Mouse (Mus musculus) intestine, postnatal 0 days (tissue): ENCODE results near the gene Qtrt1. TPM values are rescaled to one million over a fixed set of nuclear protein-coding genes. Genes with fewer than 3 reads are reported as not detected.

Experiments
- ATAC-seq: fragments of 200-750 bp; cut with Nextera tagmentation; 2 replicates; pipeline ENCODE4 v1.8.0; 2017; ENCODE audit warnings: mild to moderate bottlenecking, moderate TSS enrichment, moderate library complexity
- H3K27ac ChIP-seq: fragments of 300-500 bp; sonication (generic); 2 replicates; pipeline ENCODE4 v1.5.1; 2014; ENCODE audit warnings: mild to moderate bottlenecking, low read depth, low read length, moderate library complexity
- H3K27me3 ChIP-seq: fragments of 300-500 bp; sonication (generic); replicated peaks from 2 replicates; pipeline ENCODE4 v1.6.1; 2014; ENCODE audit warnings: low read length, mixed read lengths; ENCODE audit not compliant: control insufficient read depth, insufficient read depth
- H3K36me3 ChIP-seq: fragments of 300-500 bp; sonication (generic); 2 replicates; pipeline ENCODE4 v1.6.1; 2014; ENCODE audit warnings: mild to moderate bottlenecking, moderate library complexity; ENCODE audit not compliant: control insufficient read depth, insufficient read depth
- H3K4me1 ChIP-seq: fragments of 300-500 bp; sonication (generic); replicated peaks from 2 replicates; pipeline ENCODE4 v1.6.1; 2014; ENCODE audit warnings: antibody characterized with exemption, low read length, mixed read lengths; ENCODE audit not compliant: control insufficient read depth, insufficient read depth
- H3K4me2 ChIP-seq: fragments of 300-500 bp; sonication (generic); replicated peaks from 2 replicates; pipeline ENCODE4 v1.6.1; 2014; ENCODE audit warnings: low read depth, mild to moderate bottlenecking, moderate library complexity
- H3K4me3 ChIP-seq: fragments of 300-500 bp; sonication (generic); 2 replicates; pipeline ENCODE4 v1.5.1; 2014; ENCODE audit warnings: low read depth, low read length
- H3K9ac ChIP-seq: fragments of 300-500 bp; sonication (generic); 2 replicates; pipeline ENCODE4 v1.6.1; 2014; ENCODE audit warnings: mild to moderate bottlenecking, low read depth, low read length
- H3K9me3 ChIP-seq: fragments of 300-500 bp; sonication (generic); 2 replicates; pipeline ENCODE4 v1.6.1; 2016; ENCODE audit warnings: mixed run types; ENCODE audit not compliant: control insufficient read depth
- CTCF ChIP-seq: sonication (generic); IDR thresholded peaks from 2 replicates; pipeline ENCODE4 v1.5.1; 2016; ENCODE audit warnings: low read depth, mild to moderate bottlenecking, control low read depth, antibody characterized with exemption, moderate library complexity
- WGBS: fragments of 180-500 bp; shearing (Covaris S2); extraction: QIAGEN DNeasy Blood & Tissue Kit; methylation state at CpG from one replicate; pipeline ENCODE4 v1.1.7; 2014; 5-methylcytosine and 5-hydroxymethylcytosine counted together
- polyA plus RNA-seq: library from polyadenylated mRNA; unstranded; fragments of >200 nt; fragmentation: Nextera tagmentation; extraction: Ambion mirVana; gene quantifications from 2 replicates; pipeline ENCODE4 v1.2.1, GENCODE M21; 2015

Qtrt1 gene
- polyA plus RNA-seq, 1 experiment from 2014 or later = 16.9 TPM

DNA sequence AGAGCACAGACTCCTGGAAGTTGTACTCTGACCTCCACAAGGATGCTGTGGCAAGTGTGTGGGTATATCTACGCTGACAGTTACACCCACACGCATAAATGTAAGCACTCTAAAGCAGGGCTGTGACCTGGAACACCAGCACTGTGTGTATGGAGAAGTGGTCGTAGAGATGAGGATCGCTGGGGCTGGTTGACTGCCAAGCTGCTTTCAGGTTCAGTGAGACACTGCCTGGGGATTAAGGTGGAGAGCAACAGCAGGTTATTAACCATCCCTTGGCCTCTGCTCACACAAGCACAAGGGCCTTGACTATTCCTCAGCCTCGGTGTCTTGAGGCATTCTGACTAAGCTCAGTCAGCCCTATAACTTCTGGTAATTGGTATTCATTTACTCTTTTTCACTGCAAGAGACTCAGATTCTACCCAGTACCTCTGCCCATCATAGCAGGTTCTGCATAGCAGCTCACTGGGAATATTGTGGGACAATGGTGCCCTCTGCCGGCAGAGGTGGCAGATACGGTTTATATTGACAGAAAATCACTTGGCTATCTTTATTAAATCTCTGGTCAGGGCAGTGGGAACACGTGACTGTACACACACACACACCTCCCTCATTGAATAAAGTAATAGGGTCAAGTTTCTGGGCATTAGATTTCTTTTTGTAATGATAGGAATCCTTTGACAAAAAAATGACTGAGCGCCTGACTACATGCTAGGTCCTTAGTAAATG, 1.9 kb upstream of the Qtrt1 start:
- Histone ChIP-seq H3K4me2 (no peak overlapping the region), H3K9ac (no peak overlapping the region), H3K36me3 (peaks cover 13% of the 10 kb centered on the region), H3K4me3 (no peak overlapping the region), H3K27ac (no peak overlapping the region), H3K4me1 (no peaks in the 10 kb centered on the region), H3K9me3 (no peaks in the 10 kb centered on the region), H3K27me3 (no peaks in the 10 kb centered on the region)
- ATAC-seq = no peak
- TF ChIP-seq CTCF = peak; percentile 87
- WGBS = 35% methylated on average over 9 of the region's 9 CpGs

DNA sequence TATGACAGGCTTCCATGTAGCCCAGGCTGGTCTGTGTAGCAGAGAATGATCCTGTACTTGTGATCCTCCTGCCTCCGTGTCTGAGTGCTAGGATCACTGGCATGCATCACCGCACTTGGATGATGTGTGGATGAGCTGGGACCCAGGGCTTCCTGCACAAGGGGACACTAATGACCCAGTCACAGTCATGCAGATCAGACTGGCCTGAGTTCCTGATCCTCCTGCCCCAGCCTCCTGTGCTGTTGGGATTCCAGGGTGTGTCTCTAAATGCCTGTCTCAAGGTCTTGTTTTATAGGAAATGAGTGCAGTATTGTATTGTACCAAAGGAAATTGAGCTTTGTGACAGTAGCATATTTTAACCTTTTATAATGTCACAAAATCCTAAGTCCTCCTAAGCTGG, 6.2 kb downstream of the Qtrt1 start:
- no peaks in the 10 kb centered on the region for H3K9me3 ChIP-seq
- 95% methylated on average over 2 of the region's 2 CpGs for WGBS
- peaks cover 40% of the 10 kb centered on the region for H3K36me3 ChIP-seq

DNA sequence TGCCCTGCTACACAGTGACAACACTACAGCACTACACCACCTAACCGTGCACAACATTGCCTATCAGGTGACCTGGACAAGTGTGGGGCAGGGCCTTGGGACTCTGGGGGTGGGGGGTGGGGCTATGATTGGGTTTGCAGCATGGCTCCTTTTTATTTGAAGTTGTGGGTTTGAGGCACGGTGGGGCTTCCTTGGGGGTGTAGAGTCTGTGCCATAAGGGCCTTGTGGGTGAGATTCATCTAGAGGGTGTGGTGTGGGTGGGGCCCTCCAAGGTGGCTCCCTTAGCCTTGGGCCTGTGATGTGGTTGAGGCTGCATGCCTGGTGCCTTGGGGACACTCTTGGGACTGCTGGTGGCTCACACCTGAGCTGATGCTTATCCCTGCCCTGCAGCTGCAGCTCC, 8.0 kb downstream of the Qtrt1 start:
- no peaks in the 10 kb centered on the region for H3K9me3 ChIP-seq

More for the DNA sequence above, 6.2 kb downstream of the Qtrt1 start:
- no peak overlapping the region for H3K4me2 ChIP-seq
- no peak for TF ChIP-seq CTCF
- no peak overlapping the region for H3K9ac ChIP-seq
- H3K27ac ChIP-seq = no peak overlapping the region
- no peaks in the 10 kb centered on the region for H3K4me1 ChIP-seq
- no peaks in the 10 kb centered on the region for H3K27me3 ChIP-seq
- H3K4me3 ChIP-seq = no peak overlapping the region
- ATAC-seq = no peak

GRCm38 (mm10) chr9:21424631-21425555, 13.3 kb downstream of the Qtrt1 start, which contains the start of gene Dnm2:
TSS of gene Dnm2 (plus strand) at chr9:21424908.
- Histone ChIP-seq H3K36me3 (peaks cover 14% of the 10 kb centered on the region; the same call in 1 of the 2 replicates), H3K4me2 (peak within 1 kb of the TSS; percentile 75), H3K27ac (peak within 1 kb of the TSS; percentile 95), H3K9me3 (no peaks in the 10 kb centered on the region), H3K4me3 (peak within 1 kb of the TSS; percentile 92), H3K27me3 (no peaks in the 10 kb centered on the region), H3K9ac (peak within 1 kb of the TSS; percentile 93), H3K4me1 (peaks cover 8% of the 10 kb centered on the region; the same call in 1 of the 2 replicates)
- ATAC-seq = peak; percentile 98
- WGBS = under 1% methylated on average over 74 of the region's 82 CpGs
- no peak for TF ChIP-seq CTCF

More for the DNA sequence above, 8.0 kb downstream of the Qtrt1 start:
- TF ChIP-seq CTCF = no peak
- H3K4me3 ChIP-seq = no peak overlapping the region
- H3K9ac ChIP-seq = no peak overlapping the region
- WGBS = 61% methylated on average over 2 of the region's 2 CpGs
- H3K36me3 ChIP-seq = peaks cover 40% of the 10 kb centered on the region
- H3K4me2 ChIP-seq = no peak overlapping the region
- ATAC-seq = no peak
- H3K27me3 ChIP-seq = no peaks in the 10 kb centered on the region
- H3K4me1 ChIP-seq = no peaks in the 10 kb centered on the region
- no peak overlapping the region for H3K27ac ChIP-seq

DNA sequence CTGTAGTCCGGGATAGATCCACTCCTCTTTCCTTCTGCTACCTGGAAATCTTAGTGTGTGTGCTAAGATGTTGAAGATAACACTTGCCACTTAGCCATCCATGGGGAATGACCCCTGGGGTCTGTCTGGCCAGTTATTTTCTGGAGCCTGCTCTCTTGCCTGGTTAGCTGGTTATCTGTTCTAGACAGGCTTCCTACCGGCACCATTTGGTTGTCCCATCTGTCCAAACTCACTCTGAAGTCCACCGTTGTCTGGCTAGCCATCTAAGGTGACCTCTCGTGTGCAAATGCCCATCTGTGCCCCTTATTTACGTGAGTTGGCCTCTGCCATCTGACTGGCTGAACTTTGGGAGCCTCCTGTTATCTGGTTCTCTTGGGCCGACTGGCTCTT, 13.9 kb downstream of the Qtrt1 start:
- H3K9ac ChIP-seq = peak overlapping the region; percentile 93
- peak overlapping the region; percentile 92 for H3K4me3 ChIP-seq
- ATAC-seq = no peak
- peak overlapping the region; percentile 75 for H3K4me2 ChIP-seq
- H3K27ac ChIP-seq = peak overlapping the region; percentile 95
- H3K36me3 ChIP-seq = peaks cover 9% of the 10 kb centered on the region; the same call in 1 of the 2 replicates
- peaks cover 8% of the 10 kb centered on the region; the same call in 1 of the 2 replicates for H3K4me1 ChIP-seq
- H3K27me3 ChIP-seq = no peaks in the 10 kb centered on the region
- no peaks in the 10 kb centered on the region for H3K9me3 ChIP-seq
- under 1% methylated on average over 6 of the region's 6 CpGs for WGBS
- no peak for TF ChIP-seq CTCF

- Histone ChIP-seq H3K27ac (peak overlapping the region; percentile 95), H3K9ac (peak overlapping the region; percentile 93), H3K27me3 (no peaks in the 10 kb centered on the region), H3K4me3 (peak overlapping the region; percentile 92), H3K36me3 (peaks cover 5% of the 10 kb centered on the region; the same call in 1 of the 2 replicates), H3K9me3 (no peaks in the 10 kb centered on the region), H3K4me2 (peak overlapping the region; percentile 75), H3K4me1 (peaks cover 8% of the 10 kb centered on the region; the same call in 1 of the 2 replicates)
- peak; percentile 26; the same call in 1 of the 2 replicates for ATAC-seq
- WGBS = 0% methylated on average over 1 of the region's 1 CpGs
- TF ChIP-seq CTCF = no peak
Measured at GRCm38 (mm10) chr9:21426013-21426412, 14.4 kb downstream of the Qtrt1 start.
